Mouse (Mus musculus) MEL (cell line): ENCODE measurements around the gene Cmss1.

Experiments
- CTCF ChIP-seq, 3 experiments: IDR thresholded peaks in 2 of 3; conservative IDR thresholded peaks in 1 of 3; 2 replicates each; pipeline ENCODE4 v1.5.1; 2011 to 2012; ENCODE audit warnings: low read length in 3 of 3, low read depth in 2 of 3, mild to moderate bottlenecking in 2 of 3, improper control_type of control experiment in 1 of 3, inconsistent platforms in 1 of 3, mixed read lengths in 1 of 3, moderate library complexity in 1 of 3; ENCODE audit not compliant: control insufficient read depth in 1 of 3, insufficient read depth in 1 of 3, poor library complexity in 1 of 3, severe bottlenecking in 1 of 3
- E2F4 ChIP-seq: IDR thresholded peaks from 2 replicates; pipeline ENCODE4 v1.6.1; 2011; ENCODE audit warnings: low read depth, low read length, improper control_type of control experiment, borderline replicate concordance
- POLR2A ChIP-seq, 2 experiments: IDR thresholded peaks; 2 replicates each; pipeline ENCODE4 v1.6.1; 2011 to 2012; ENCODE audit warnings: low read length in 2 of 2, mild to moderate bottlenecking in 2 of 2, control low read depth in 1 of 2, improper control_type of control experiment in 1 of 2, low read depth in 1 of 2, moderate library complexity in 1 of 2; ENCODE audit not compliant: control insufficient read depth in 1 of 2, insufficient read depth in 1 of 2, poor library complexity in 1 of 2
- POLR2AphosphoS2 ChIP-seq: IDR thresholded peaks from 2 replicates; pipeline ENCODE4 v1.6.1; 2011; ENCODE audit warnings: low read length, improper control_type of control experiment
- POLR2AphosphoS5 ChIP-seq: IDR thresholded peaks from 2 replicates; pipeline ENCODE4 v1.6.1; 2012; ENCODE audit warnings: low read depth, borderline replicate concordance, mild to moderate bottlenecking, inconsistent platforms, low read length, moderate library complexity, mixed read lengths
- TAL1 ChIP-seq: IDR thresholded peaks from 2 replicates; pipeline ENCODE4 v1.6.1; 2012; ENCODE audit warnings: mild to moderate bottlenecking, inconsistent platforms, low read length, moderate library complexity, mixed read lengths
- ZNF384 ChIP-seq: IDR thresholded peaks from 2 replicates; pipeline ENCODE4 v1.6.1; 2012; ENCODE audit warnings: low read depth, mild to moderate bottlenecking, inconsistent platforms, low read length, improper control_type of control experiment

GRCm38 (mm10) chr16:57508351-57508750 lies 98.3 kb downstream of the Cmss1 start:
- TF ChIP-seq E2F4 = no peak
- TF ChIP-seq TAL1 = no peak
- no peak for TF ChIP-seq POLR2AphosphoS2
- TF ChIP-seq ZNF384 = no peak
- no peak for TF ChIP-seq POLR2A (IDR thresholded peaks at IDR 0.05; ENCODE audit: control insufficient read depth in 1 of 2, insufficient read depth in 1 of 2, low read depth in 1 of 2, low read length in 2 of 2, poor library complexity in 1 of 2)
- no peak for TF ChIP-seq POLR2AphosphoS5
- TF ChIP-seq CTCF (IDR thresholded peaks at IDR 0.05 in 2 of 3, conservative IDR thresholded peaks at IDR 0.05 in 1 of 3; ENCODE audit: control insufficient read depth in 1 of 3, insufficient read depth in 1 of 3, low read depth in 2 of 3, low read length in 3 of 3, poor library complexity in 1 of 3, severe bottlenecking in 1 of 3) = no peak
